Mouse (Mus musculus): ENCODE results near the gene Grk5. TPM values are rescaled to one million over a fixed set of nuclear protein-coding genes. Genes with fewer than 3 reads are reported as not detected.

The Grk5 gene
- total RNA-seq, 2 experiments from 2014 or later, result 8.2 to 10.4 TPM

Other genes with a start within 250 kb of the Grk5 start
- gene Nanos1, start 133.8 kb upstream of the Grk5 start, total RNA-seq (2021), result 10 to 100 TPM; 16.8 to 17.4 TPM
- gene Eif3a, start 99.1 kb upstream of the Grk5 start, total RNA-seq (2021), result 100 to 1,000 TPM in 1 of 2 experiments, 10 to 100 TPM in 1; 88.6 to 103 TPM
- 10 to 100 TPM; 40.3 to 47.3 TPM for gene Fam45a, start 78.2 kb upstream of the Grk5 start, total RNA-seq (2021)
- gene Sfxn4, start 28.3 kb upstream of the Grk5 start, total RNA-seq (2021), result 10 to 100 TPM; 14.5 to 15.2 TPM
- gene Prdx3, start 15.2 kb upstream of the Grk5 start, total RNA-seq (2021), result 10 to 100 TPM; 75.3 to 81.8 TPM